Mouse (Mus musculus): Measurements from ENCODE around the gene Kcnk16. TPM values are rescaled to one million over a fixed set of nuclear protein-coding genes. Genes with fewer than 3 reads are reported as not detected.

Gene Kcnk16
- total and polyA plus RNA-seq, 3 experiments: not detected

DNA sequence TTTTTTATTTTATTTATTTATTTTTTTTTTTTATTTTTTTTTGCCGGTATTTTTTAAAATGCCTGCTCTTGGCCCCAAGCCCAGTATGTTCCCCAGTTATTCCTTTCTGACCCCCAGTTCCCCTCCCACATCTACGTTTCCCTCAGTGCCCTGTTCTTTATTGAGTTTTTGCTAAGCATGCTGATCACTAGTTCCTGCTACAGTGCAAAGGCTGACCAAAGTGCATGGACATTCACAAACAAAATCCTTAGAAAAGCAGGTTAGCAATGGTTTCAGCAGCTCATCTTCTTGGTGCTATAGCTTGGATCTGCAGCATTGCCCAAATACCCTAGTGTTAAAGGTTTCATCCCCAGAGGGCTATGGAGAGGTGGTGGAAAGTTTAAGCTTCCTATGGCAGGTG lies 42.0 kb downstream of the Kcnk16 start:
- Histone ChIP-seq H3K79me2 (ENCODE audit: control insufficient read depth, insufficient read depth, low read length, poor library complexity) (no peaks in the 10 kb centered on the region), H3K9ac (ENCODE audit: control insufficient read depth, low read depth, low read length, poor library complexity, severe bottlenecking) (no peak overlapping the region), H3K36me3 (ENCODE audit: control insufficient read depth in 1 of 2, insufficient read depth in 2 of 2, low read length in 2 of 2) (no peaks in the 10 kb centered on the region), H3K27me3 (ENCODE audit: control insufficient read depth in 1 of 2, insufficient read depth in 2 of 2, low read length in 2 of 2) (peaks cover 0 to 5% of the 10 kb centered on the region in 2 experiments; a peak in 3 of 4 replicates), H3K27ac (ENCODE audit: control insufficient read depth, low read depth, low read length) (no peak overlapping the region), H3K4me1 (ENCODE audit: control insufficient read depth in 1 of 2, insufficient read depth in 2 of 2, low read length in 2 of 2) (peaks cover 0 to 3% of the 10 kb centered on the region in 2 experiments; a peak in 1 of 4 replicates), H3K4me3 (ENCODE audit: control insufficient read depth in 1 of 2, insufficient read depth in 1 of 2, low read depth in 2 of 2, low read length in 2 of 2) (no peak overlapping the region), H3K9me3 (replicated peaks; ENCODE audit: insufficient read depth, low read length) (no peaks in the 10 kb centered on the region)
- TF ChIP-seq MEF2A (IDR thresholded peaks at IDR 0.05; ENCODE audit: extremely low read depth, insufficient replicate concordance, low read depth, low read length, poor library complexity, severe bottlenecking) (no peak), ELF1 (IDR thresholded peaks at IDR 0.05; ENCODE audit: low read depth, low read length) (no peak), USF2 (IDR thresholded peaks at IDR 0.05; ENCODE audit: borderline replicate concordance in 1 of 2, insufficient read depth in 1 of 2, low read depth in 1 of 2, low read length in 2 of 2) (no peak), POLR2AphosphoS2 (IDR thresholded peaks at IDR 0.05; ENCODE audit: low read length) (no peak), NELFE (IDR thresholded peaks at IDR 0.05; ENCODE audit: low read depth, low read length) (no peak), USF1 (IDR thresholded peaks at IDR 0.05; ENCODE audit: low read depth, low read length) (no peak), ZC3H11A (IDR thresholded peaks at IDR 0.05; ENCODE audit: low read depth, low read length) (no peak), E2F4 (IDR thresholded peaks at IDR 0.05; ENCODE audit: borderline replicate concordance, low read depth, low read length) (no peak), MXI1 (IDR thresholded peaks at IDR 0.05; ENCODE audit: low read depth, low read length) (no peak), NRF1 (IDR thresholded peaks at IDR 0.05; ENCODE audit: insufficient read depth, low read depth, low read length, poor library complexity, severe bottlenecking) (no peak), EP300 (IDR thresholded peaks at IDR 0.05; ENCODE audit: low read depth in 1 of 2, low read length in 2 of 2) (no peak)
- DNase-seq (ENCODE audit: low read depth, low spot score): no peak

GRCm38 (mm10) chr14:20226488-20226887 lies 42.5 kb downstream of the Kcnk16 start:
- Histone ChIP-seq H3K9ac (ENCODE audit: control insufficient read depth, low read depth, low read length, poor library complexity, severe bottlenecking) (no peak overlapping the region), H3K27me3 (ENCODE audit: control insufficient read depth in 1 of 2, insufficient read depth in 2 of 2, low read length in 2 of 2) (peaks cover 0 to 4% of the 10 kb centered on the region in 2 experiments; a peak in 3 of 4 replicates)
- no peak for TF ChIP-seq NRF1 (IDR thresholded peaks at IDR 0.05; ENCODE audit: insufficient read depth, low read depth, low read length, poor library complexity, severe bottlenecking)
- TF ChIP-seq MXI1 (IDR thresholded peaks at IDR 0.05; ENCODE audit: low read depth, low read length): no peak
- TF ChIP-seq TBP (IDR thresholded peaks at IDR 0.05; ENCODE audit: low read depth, low read length): no peak
- TF ChIP-seq UBTF (IDR thresholded peaks at IDR 0.05; ENCODE audit: borderline replicate concordance, insufficient read depth, low read depth, low read length): no peak
- TF ChIP-seq ZC3H11A (IDR thresholded peaks at IDR 0.05; ENCODE audit: low read depth, low read length): no peak
- no peak for TF ChIP-seq JUND (IDR thresholded peaks at IDR 0.05; ENCODE audit: low read depth, low read length)
- no peak for TF ChIP-seq CTCF (IDR thresholded peaks at IDR 0.05 in 2 of 3, conservative IDR thresholded peaks at IDR 0.05 in 1 of 3; ENCODE audit: control insufficient read depth in 1 of 3, insufficient read depth in 1 of 3, low read depth in 2 of 3, low read length in 3 of 3, poor library complexity in 1 of 3, severe bottlenecking in 1 of 3)
- TF ChIP-seq MYC (IDR thresholded peaks at IDR 0.05; ENCODE audit: low read depth, low read length): no peak
- TF ChIP-seq EP300 (IDR thresholded peaks at IDR 0.05; ENCODE audit: low read depth in 1 of 2, low read length in 2 of 2): no peak

More at GRCm38 (mm10) chr14:20226488-20226887, 42.5 kb downstream of the Kcnk16 start:
- H3K9me3 ChIP-seq (replicated peaks; ENCODE audit: insufficient read depth, low read length): no peaks in the 10 kb centered on the region
- H3K79me2 ChIP-seq (ENCODE audit: control insufficient read depth, insufficient read depth, low read length, poor library complexity): no peaks in the 10 kb centered on the region
- H3K36me3 ChIP-seq (ENCODE audit: control insufficient read depth in 1 of 2, insufficient read depth in 2 of 2, low read length in 2 of 2): no peaks in the 10 kb centered on the region
- H3K4me3 ChIP-seq (ENCODE audit: control insufficient read depth in 1 of 2, insufficient read depth in 1 of 2, low read depth in 2 of 2, low read length in 2 of 2): no peak overlapping the region
- peaks cover 0 to 3% of the 10 kb centered on the region in 2 experiments; a peak in 1 of 4 replicates for H3K4me1 ChIP-seq (ENCODE audit: control insufficient read depth in 1 of 2, insufficient read depth in 2 of 2, low read length in 2 of 2)
- H3K27ac ChIP-seq (ENCODE audit: control insufficient read depth, low read depth, low read length): no peak overlapping the region
- DNase-seq (ENCODE audit: low read depth, low spot score): no peak
